Mouse (Mus musculus) layer of hippocampus, postnatal 25 days (tissue): ENCODE results near the gene Cacna1d. TPM values are rescaled to one million over a fixed set of nuclear protein-coding genes. Genes with fewer than 3 reads are reported as not detected.

Experiments used
- DNase-seq, 2 experiments: peaks; one replicate each; pipeline ENCODE4 v3.0.0; 2022; ENCODE audit warnings: mixed read lengths in 2 of 2, low spot score in 1 of 2; ENCODE audit errors: extremely low spot score in 1 of 2
- total RNA-seq, 2 experiments: library from RNA; stranded (reverse); gene quantifications; 2 replicates each; pipeline ENCODE4 v1.2.3; 2021

Cacna1d gene
- total RNA-seq, 2 experiments from 2014 or later, result 35.9 to 53.8 TPM

GRCm38 (mm10) chr14:30459891-30460523, 31.2 kb downstream of the Cacna1d start:
- DNase-seq, result peak; percentile 51 to 86

- no peak for DNase-seq
Observed at GRCm38 (mm10) chr14:30458820-30459219, 32.4 kb downstream of the Cacna1d start.

GRCm38 (mm10) chr14:30457897-30458296, 33.4 kb downstream of the Cacna1d start:
- DNase-seq, result peak in 1 of 2 experiments; percentile 8

- no peak for DNase-seq
Observed at GRCm38 (mm10) chr14:30457436-30457835, 33.8 kb downstream of the Cacna1d start.

GRCm38 (mm10) chr14:30455801-30456595, 35.3 kb downstream of the Cacna1d start:
- DNase-seq, result no peak

- no peak for DNase-seq
Observed at GRCm38 (mm10) chr14:30439915-30440314, 51.3 kb downstream of the Cacna1d start.

- DNase-seq, result no peak
Observed at GRCm38 (mm10) chr14:30435316-30435715, 55.9 kb downstream of the Cacna1d start.

- DNase-seq, result no peak
Observed at GRCm38 (mm10) chr14:30430446-30430845, 60.8 kb downstream of the Cacna1d start.

GRCm38 (mm10) chr14:30430026-30430425, 61.2 kb downstream of the Cacna1d start:
- no peak for DNase-seq

GRCm38 (mm10) chr14:30429606-30430005, 61.6 kb downstream of the Cacna1d start:
- no peak for DNase-seq

- no peak for DNase-seq
Observed at GRCm38 (mm10) chr14:30428757-30429156, 62.5 kb downstream of the Cacna1d start.

GRCm38 (mm10) chr14:30425876-30426275, 65.4 kb downstream of the Cacna1d start:
- DNase-seq, result no peak

- no peak for DNase-seq
Observed at GRCm38 (mm10) chr14:30425175-30425574, 66.1 kb downstream of the Cacna1d start.

GRCm38 (mm10) chr14:30424638-30425037, 66.6 kb downstream of the Cacna1d start:
- DNase-seq, result no peak

- DNase-seq, result no peak
Observed at GRCm38 (mm10) chr14:30422376-30423140, 68.7 kb downstream of the Cacna1d start.

GRCm38 (mm10) chr14:30419458-30419857, 71.8 kb downstream of the Cacna1d start:
- no peak for DNase-seq

- DNase-seq, result no peak
Observed at GRCm38 (mm10) chr14:30419046-30419445, 72.2 kb downstream of the Cacna1d start.

GRCm38 (mm10) chr14:30415830-30416229, 75.4 kb downstream of the Cacna1d start:
- no peak for DNase-seq

- no peak for DNase-seq
Observed at GRCm38 (mm10) chr14:30414131-30414530, 77.1 kb downstream of the Cacna1d start.

GRCm38 (mm10) chr14:30409331-30409730, 81.9 kb downstream of the Cacna1d start:
- no peak for DNase-seq
